Mouse (Mus musculus): ENCODE results near the gene Tfap2c. TPM values are rescaled to one million over a fixed set of nuclear protein-coding genes. Genes with fewer than 3 reads are reported as not detected.

The Tfap2c gene
- polyA plus RNA-seq, 1 experiment from 2014 or later: 3.3 TPM

GRCm38 (mm10) chr2:172558674-172559468 lies 9.5 kb downstream of the Tfap2c start:
- Histone ChIP-seq H3K27me3 (ENCODE audit: insufficient read depth, poor library complexity, severe bottlenecking) (peaks cover 97% of the 10 kb centered on the region), H3K36me3 (no peaks in the 10 kb centered on the region), H3K4me1 (replicated peaks) (peaks cover 45% of the 10 kb centered on the region), H3K4me3 (no peak overlapping the region), H3K27ac (no peak overlapping the region), H3K9me3 (no peaks in the 10 kb centered on the region)
- DNase-seq (ENCODE audit: low spot score): no peak
- 30% methylated on average over 21 of the region's 21 CpGs for WGBS

- Histone ChIP-seq H3K4me1 (replicated peaks) (peaks cover 40% of the 10 kb centered on the region), H3K27me3 (ENCODE audit: insufficient read depth, poor library complexity, severe bottlenecking) (peaks cover 79% of the 10 kb centered on the region), H3K4me3 (no peak overlapping the region), H3K36me3 (no peaks in the 10 kb centered on the region), H3K27ac (no peak overlapping the region), H3K9me3 (no peaks in the 10 kb centered on the region)
- no peak for DNase-seq (ENCODE audit: low spot score)
- WGBS: 21% methylated on average over 10 of the region's 10 CpGs
Observed at GRCm38 (mm10) chr2:172561016-172561415, 11.6 kb downstream of the Tfap2c start.

GRCm38 (mm10) chr2:172567835-172568234 lies 18.4 kb downstream of the Tfap2c start:
- H3K27me3 ChIP-seq (ENCODE audit: insufficient read depth, poor library complexity, severe bottlenecking): peaks cover 20% of the 10 kb centered on the region
- H3K27ac ChIP-seq: no peak overlapping the region
- no peak for DNase-seq (ENCODE audit: low spot score)
- 82% methylated on average over 9 of the region's 9 CpGs for WGBS
- no peaks in the 10 kb centered on the region for H3K36me3 ChIP-seq
- H3K4me1 ChIP-seq (replicated peaks): no peaks in the 10 kb centered on the region
- no peak overlapping the region for H3K4me3 ChIP-seq
- no peaks in the 10 kb centered on the region for H3K9me3 ChIP-seq

- Histone ChIP-seq H3K36me3 (no peaks in the 10 kb centered on the region), H3K9me3 (no peaks in the 10 kb centered on the region), H3K27me3 (ENCODE audit: insufficient read depth, poor library complexity, severe bottlenecking) (peaks cover 14% of the 10 kb centered on the region; the same call in 1 of the 2 replicates), H3K4me1 (replicated peaks) (no peaks in the 10 kb centered on the region), H3K4me3 (no peak overlapping the region), H3K27ac (no peak overlapping the region)
- no peak for DNase-seq (ENCODE audit: low spot score)
- 78% methylated on average over 2 of the region's 2 CpGs for WGBS
Observed at GRCm38 (mm10) chr2:172568466-172568865, 19.1 kb downstream of the Tfap2c start.

- Histone ChIP-seq H3K27me3 (ENCODE audit: insufficient read depth, poor library complexity, severe bottlenecking) (peaks cover 54% of the 10 kb centered on the region), H3K9me3 (no peaks in the 10 kb centered on the region), H3K27ac (no peak overlapping the region), H3K4me1 (replicated peaks) (peaks cover 12% of the 10 kb centered on the region), H3K36me3 (no peaks in the 10 kb centered on the region), H3K4me3 (no peak overlapping the region)
- 64% methylated on average over 2 of the region's 2 CpGs for WGBS
- no peak for DNase-seq (ENCODE audit: low spot score)
Observed at GRCm38 (mm10) chr2:172577196-172577766, 27.9 kb downstream of the Tfap2c start.

GRCm38 (mm10) chr2:172579221-172579620 lies 29.8 kb downstream of the Tfap2c start:
- peaks cover 22% of the 10 kb centered on the region for H3K4me1 ChIP-seq (replicated peaks)
- no peak for DNase-seq (ENCODE audit: low spot score)
- no peaks in the 10 kb centered on the region for H3K9me3 ChIP-seq
- H3K27ac ChIP-seq: no peak overlapping the region
- H3K27me3 ChIP-seq (ENCODE audit: insufficient read depth, poor library complexity, severe bottlenecking): peaks cover 67% of the 10 kb centered on the region
- H3K36me3 ChIP-seq: no peaks in the 10 kb centered on the region
- 81% methylated on average over 5 of the region's 5 CpGs for WGBS
- H3K4me3 ChIP-seq: no peak overlapping the region

- 53% methylated on average over 12 of the region's 12 CpGs for WGBS
- no peak for DNase-seq (ENCODE audit: low spot score)
- no peaks in the 10 kb centered on the region for H3K9me3 ChIP-seq
- no peak overlapping the region for H3K27ac ChIP-seq
- peaks cover 25% of the 10 kb centered on the region for H3K4me1 ChIP-seq (replicated peaks)
- peaks cover 78% of the 10 kb centered on the region for H3K27me3 ChIP-seq (ENCODE audit: insufficient read depth, poor library complexity, severe bottlenecking)
- H3K4me3 ChIP-seq: no peak overlapping the region
- H3K36me3 ChIP-seq: no peaks in the 10 kb centered on the region
Observed at GRCm38 (mm10) chr2:172580536-172581265, 31.3 kb downstream of the Tfap2c start.

- no peak overlapping the region for H3K27ac ChIP-seq
- peak; percentile 37 for DNase-seq (ENCODE audit: low spot score)
- no peaks in the 10 kb centered on the region for H3K9me3 ChIP-seq
- 26% methylated on average over 7 of the region's 7 CpGs for WGBS
- H3K4me1 ChIP-seq (replicated peaks): peaks cover 25% of the 10 kb centered on the region
- H3K4me3 ChIP-seq: no peak overlapping the region
- peaks cover 78% of the 10 kb centered on the region for H3K27me3 ChIP-seq (ENCODE audit: insufficient read depth, poor library complexity, severe bottlenecking)
- no peaks in the 10 kb centered on the region for H3K36me3 ChIP-seq
Observed at GRCm38 (mm10) chr2:172583312-172583711, 33.9 kb downstream of the Tfap2c start.

GRCm38 (mm10) chr2:172585329-172585728 lies 35.9 kb downstream of the Tfap2c start:
- 81% methylated on average over 6 of the region's 6 CpGs for WGBS
- DNase-seq (ENCODE audit: low spot score): no peak
- Histone ChIP-seq H3K27me3 (ENCODE audit: insufficient read depth, poor library complexity, severe bottlenecking) (peaks cover 69% of the 10 kb centered on the region), H3K4me3 (no peak overlapping the region), H3K27ac (no peak overlapping the region), H3K36me3 (no peaks in the 10 kb centered on the region), H3K9me3 (no peaks in the 10 kb centered on the region), H3K4me1 (replicated peaks) (peaks cover 21% of the 10 kb centered on the region)

- peaks cover 43% of the 10 kb centered on the region for H3K27me3 ChIP-seq (ENCODE audit: insufficient read depth, poor library complexity, severe bottlenecking)
- no peaks in the 10 kb centered on the region for H3K36me3 ChIP-seq
- WGBS: 98% methylated on average over 1 of the region's 1 CpGs
- H3K9me3 ChIP-seq: no peaks in the 10 kb centered on the region
- H3K4me3 ChIP-seq: no peak overlapping the region
- no peak for DNase-seq (ENCODE audit: low spot score)
- no peak overlapping the region for H3K27ac ChIP-seq
- H3K4me1 ChIP-seq (replicated peaks): 0 out of 2 replicates have a peak, but pooled peaks cover 3% of the 10 kb centered on the region
Observed at GRCm38 (mm10) chr2:172589048-172589447, 39.7 kb downstream of the Tfap2c start.

GRCm38 (mm10) chr2:172590839-172591238 lies 41.4 kb downstream of the Tfap2c start:
- H3K36me3 ChIP-seq: no peaks in the 10 kb centered on the region
- 88% methylated on average over 5 of the region's 5 CpGs for WGBS
- H3K4me1 ChIP-seq (replicated peaks): no peaks in the 10 kb centered on the region
- H3K27ac ChIP-seq: no peak overlapping the region
- no peaks in the 10 kb centered on the region for H3K9me3 ChIP-seq
- H3K4me3 ChIP-seq: no peak overlapping the region
- no peak for DNase-seq (ENCODE audit: low spot score)
- peaks cover 30% of the 10 kb centered on the region for H3K27me3 ChIP-seq (ENCODE audit: insufficient read depth, poor library complexity, severe bottlenecking)

GRCm38 (mm10) chr2:172594326-172594725 lies 44.9 kb downstream of the Tfap2c start:
- Histone ChIP-seq H3K4me1 (replicated peaks) (no peaks in the 10 kb centered on the region), H3K27ac (0 out of 2 replicates have a peak overlapping the region, but pooled peaks have one; percentile 12), H3K36me3 (no peaks in the 10 kb centered on the region), H3K4me3 (no peak overlapping the region), H3K9me3 (no peaks in the 10 kb centered on the region), H3K27me3 (ENCODE audit: insufficient read depth, poor library complexity, severe bottlenecking) (peaks cover 35% of the 10 kb centered on the region)
- WGBS: 87% methylated on average over 7 of the region's 7 CpGs
- no peak for DNase-seq (ENCODE audit: low spot score)

- no peaks in the 10 kb centered on the region for H3K9me3 ChIP-seq
- DNase-seq (ENCODE audit: low spot score): no peak
- peaks cover 22% of the 10 kb centered on the region; the same call in 1 of the 2 replicates for H3K27me3 ChIP-seq (ENCODE audit: insufficient read depth, poor library complexity, severe bottlenecking)
- 67% methylated on average over 7 of the region's 7 CpGs for WGBS
- no peak overlapping the region for H3K4me3 ChIP-seq
- H3K36me3 ChIP-seq: no peaks in the 10 kb centered on the region
- H3K4me1 ChIP-seq (replicated peaks): no peaks in the 10 kb centered on the region
- H3K27ac ChIP-seq: no peak overlapping the region
Observed at GRCm38 (mm10) chr2:172597056-172597455, 47.7 kb downstream of the Tfap2c start.
